Mouse (Mus musculus) E14TG2a.4 (cell line): Measurements from ENCODE around the gene Cdk20.

Experiments used
- CTCF ChIP-seq: conservative IDR thresholded peaks from 2 replicates; pipeline ENCODE4 v1.5.1; 2014; ENCODE audit warnings: low read length
- NANOG ChIP-seq: IDR thresholded peaks from 2 replicates; pipeline ENCODE4 v1.6.1; 2014; ENCODE audit warnings: borderline replicate concordance, low read length, mixed read lengths
- POU5F1 ChIP-seq: IDR thresholded peaks from 2 replicates; pipeline ENCODE4 v1.6.1; 2014; ENCODE audit warnings: low read length, borderline replicate concordance

- TF ChIP-seq CTCF = no peak
- no peak for TF ChIP-seq NANOG
- TF ChIP-seq POU5F1 = no peak
Measured at GRCm38 (mm10) chr13:64450001-64450794, 18.1 kb downstream of the Cdk20 start.
